Mouse (Mus musculus): ENCODE measurements at regions not wholly inside any gene's neighbourhood (a gene's known extent, or its start where the extent isn't known, plus 50 kb on each side); places are given as distances from the start of the nearest gene placed in this dataset.

GRCm38 (mm10) chr13:6736984-6737566, 88.5 kb upstream of the Pfkp start:
- DNase-seq (ENCODE audit: low spot score): no peak
- H3K9me3 ChIP-seq (ENCODE audit: control insufficient read depth, low read length): no peaks in the 10 kb centered on the region
- ATAC-seq (replicated peaks; ENCODE audit: low FRiP score): peak; percentile 36; the same call in 1 of the 2 replicates
- no peak overlapping the region for H3K9ac ChIP-seq (ENCODE audit: low read length)
- no peak overlapping the region for H3K4me2 ChIP-seq (ENCODE audit: low read depth, low read length, severe bottlenecking)
- H3K4me3 ChIP-seq (ENCODE audit: low read depth, low read length): no peak overlapping the region
- no peak overlapping the region for H3K27ac ChIP-seq (ENCODE audit: low read depth, low read length)
- H3K4me1 ChIP-seq (replicated peaks; ENCODE audit: control insufficient read depth, insufficient read depth, low read length): no peaks in the 10 kb centered on the region
- no peaks in the 10 kb centered on the region for H3K36me3 ChIP-seq (ENCODE audit: control insufficient read depth, insufficient read depth, low read length)
- 67% methylated on average over 6 of the region's 6 CpGs for WGBS
- H3K27me3 ChIP-seq (ENCODE audit: control insufficient read depth, insufficient read depth, low read length): no peaks in the 10 kb centered on the region
